Comparison of ENCODE assay signal across 14 mouse cellular contexts in genomic region chr8:69860807-69861206, GRCm38 (mm10). TPM values are rescaled to one million over a fixed set of nuclear protein-coding genes. Genes with fewer than 3 reads are reported as not detected.
DNase-seq lines count a peak whose midpoint lies in the region; ATAC-seq and TF ChIP-seq lines count a peak whose summit lies in the region.
"Had no signal": no experiment of that assay in that cellular context is flagged by ENCODE, and none has a peak within 500 bp of the region (broad histone marks: within the 10 kb centered on the region; RNA-seq: fewer than 3 reads in every experiment).

No protein-coding gene starts in this region.

- 75% methylated on average over 4 of the region's 4 CpGs for WGBS in liver, adult 2 months
- 55% methylated on average over 4 of the region's 4 CpGs for WGBS in liver, embryonic 11.5 days

- H3K9ac ChIP-seq in liver, adult 2 months (ENCODE audit: low read depth, low read length) = no peak overlapping the region
- H3K9ac ChIP-seq in liver, embryonic 11.5 days (ENCODE audit: low read depth, low read length) = no peak overlapping the region

- no peak overlapping the region for H3K4me2 ChIP-seq in liver, embryonic 11.5 days

- no peak overlapping the region for H3K4me3 ChIP-seq in liver, adult 2 months (ENCODE audit: insufficient read depth, low read depth, low read length)
- H3K4me3 ChIP-seq in liver, embryonic 11.5 days (ENCODE audit: low read depth, low read length) = no peak overlapping the region
- H3K4me3 ChIP-seq: forebrain, embryonic 10.5 days; gastrocnemius, adult 2 months had no signal

- no peaks in the 10 kb centered on the region for H3K79me2 ChIP-seq in liver, adult 2 months (ENCODE audit: control insufficient read depth, insufficient read depth, low read length)

- no peaks in the 10 kb centered on the region for H3K36me3 ChIP-seq in liver, adult 2 months (ENCODE audit: control insufficient read depth, insufficient read depth, low read length)
- no peaks in the 10 kb centered on the region for H3K36me3 ChIP-seq in liver, embryonic 11.5 days (ENCODE audit: control insufficient read depth, insufficient read depth, low read length)

- H3K27ac ChIP-seq in liver, adult 2 months (replicated peaks; ENCODE audit: insufficient read depth, low read depth, low read length) = no peak overlapping the region
- H3K27ac ChIP-seq in liver, embryonic 11.5 days (ENCODE audit: low read depth, low read length) = no peak overlapping the region
- H3K27ac ChIP-seq: forebrain, embryonic 10.5 days; gastrocnemius, adult 2 months had no signal

- peak; percentile 39; the same call in 1 of the 2 replicates for TF ChIP-seq CTCF in liver, adult 2 months (IDR thresholded peaks at IDR 0.05; ENCODE audit: low read depth, low read length)

- no peaks in the 10 kb centered on the region for H3K27me3 ChIP-seq in liver, adult 2 months (ENCODE audit: control insufficient read depth, insufficient read depth, low read length)
- H3K27me3 ChIP-seq in liver, embryonic 11.5 days (replicated peaks; ENCODE audit: control insufficient read depth, insufficient read depth, low read length) = no peaks in the 10 kb centered on the region

- no peaks in the 10 kb centered on the region for H3K9me3 ChIP-seq in liver, embryonic 11.5 days (ENCODE audit: control insufficient read depth, low read length)
- H3K9me3 ChIP-seq: forebrain, embryonic 10.5 days had no signal

- no peaks in the 10 kb centered on the region for H3K4me1 ChIP-seq in liver, adult 2 months (ENCODE audit: control insufficient read depth, insufficient read depth, low read length)
- H3K4me1 ChIP-seq in liver, embryonic 11.5 days (replicated peaks; ENCODE audit: control insufficient read depth, insufficient read depth, low read length) = no peaks in the 10 kb centered on the region
- H3K4me1 ChIP-seq: forebrain, embryonic 10.5 days had no signal

- TF ChIP-seq POLR2A in liver, adult 2 months (IDR thresholded peaks at IDR 0.05; ENCODE audit: extremely low read depth, insufficient read depth, low read length) = no peak

- DNase-seq in embryo, embryonic 10 days (ENCODE audit: low spot score) = peak; percentile 45
- DNase-seq in embryo, embryonic 9.5 days (ENCODE audit: extremely low spot score) = no peak
- no peak for DNase-seq in liver, adult 2 months (ENCODE audit: extremely low read depth, low read depth, low spot score)
- DNase-seq in liver, embryonic 11.5 days (ENCODE audit: low spot score) = no peak
- DNase-seq in 416B (ENCODE audit: low read depth) = peak; percentile 37
- peak; percentile 19 for DNase-seq in embryo, embryonic 11 days
- DNase-seq in cerebellum, postnatal 14 days = no peak
- no peak for DNase-seq in frontal cortex, postnatal 25 days (ENCODE audit: low spot score in 2 of 2)
- DNase-seq: adrenal gland, postnatal 14 days; gastrocnemius, adult 2 months; lung, postnatal 10 days; right cerebral cortex, postnatal 4 days had no signal

- no peak for ATAC-seq in liver, embryonic 11.5 days (replicated peaks; ENCODE audit: low FRiP score)
- ATAC-seq: inflammation-experienced regulatory T-cells, adult 6 months had no signal

RNA-seq across cellular contexts. Expression of gene Cilp2, which starts 26.7 kb away (rescaled TPM):
- under 0.01 TPM in 1 of 2 replicates, not detected in the other for total RNA-seq in liver, adult 2 months (2014; rRNA removed)
- 0.01 and 0.05 TPM in 2 replicates for polyA plus RNA-seq in liver, adult 2 months (2012; rRNA removed)
- polyA plus RNA-seq in liver, embryonic 11.5 days (2014; fragmentation: Nextera tagmentation; extraction: Ambion mirVana) = 0.48 and 0.56 TPM in 2 replicates
- polyA plus RNA-seq: inflammation-experienced regulatory T-cells, adult 6 months had no signal

RNA-seq across cellular contexts. Expression of gene Pbx4, which starts 28.5 kb away (rescaled TPM):
- total RNA-seq in liver, adult 2 months (2014; rRNA removed) = 0.20 and 0.46 TPM in 2 replicates
- 0.65 and 1.7 TPM in 2 replicates for polyA plus RNA-seq in liver, adult 2 months (2012; rRNA removed)
- polyA plus RNA-seq in liver, embryonic 11.5 days (2014; fragmentation: Nextera tagmentation; extraction: Ambion mirVana) = 5.6 and 6.3 TPM in 2 replicates
- total RNA-seq: gastrocnemius, adult 2 months had no signal

RNA-seq across cellular contexts. Expression of gene Lpar2, which starts 38.6 kb away (rescaled TPM):
- total RNA-seq in liver, adult 2 months (2014; rRNA removed) = 0.18 and 0.40 TPM in 2 replicates
- 0.21 and 0.77 TPM in 2 replicates for polyA plus RNA-seq in liver, adult 2 months (2012; rRNA removed)
- polyA plus RNA-seq in liver, embryonic 11.5 days (2014; fragmentation: Nextera tagmentation; extraction: Ambion mirVana) = 0.44 and 0.49 TPM in 2 replicates

RNA-seq across cellular contexts. Expression of gene Tssk6, which starts 41.2 kb away (rescaled TPM):
- not detected in 2 replicates for total RNA-seq in liver, adult 2 months (2014; rRNA removed)
- polyA plus RNA-seq in liver, adult 2 months (2012; rRNA removed) = 0.09 TPM in 1 of 2 replicates, not detected in the other
- polyA plus RNA-seq in liver, embryonic 11.5 days (2014; fragmentation: Nextera tagmentation; extraction: Ambion mirVana) = 4.5 and 5.2 TPM in 2 replicates
- total RNA-seq: gastrocnemius, adult 2 months had no signal

RNA-seq across cellular contexts. Expression of gene Ndufa13, which starts 41.6 kb away (rescaled TPM):
- total RNA-seq in liver, adult 2 months (2014; rRNA removed) = 132 and 141 TPM in 2 replicates
- 206 and 221 TPM in 2 replicates for polyA plus RNA-seq in liver, adult 2 months (2012; rRNA removed)
- polyA plus RNA-seq in liver, embryonic 11.5 days (2014; fragmentation: Nextera tagmentation; extraction: Ambion mirVana) = 145 and 159 TPM in 2 replicates

Comparison
In these comparisons a context has a peak if more than half of its experiments do, and no peak if none do; other contexts are left out.
1. DNase-seq: peak in embryo, embryonic 10 days (single experiment), 416B (single experiment) and embryo, embryonic 11 days (single experiment); none in embryo, embryonic 9.5 days (single experiment), liver, adult 2 months (single experiment), liver, embryonic 11.5 days (single experiment), cerebellum, postnatal 14 days (0 of 2) and frontal cortex, postnatal 25 days (0 of 2).